ENCODE assay signal across 8 mouse cellular contexts in the genomic region with DNA sequence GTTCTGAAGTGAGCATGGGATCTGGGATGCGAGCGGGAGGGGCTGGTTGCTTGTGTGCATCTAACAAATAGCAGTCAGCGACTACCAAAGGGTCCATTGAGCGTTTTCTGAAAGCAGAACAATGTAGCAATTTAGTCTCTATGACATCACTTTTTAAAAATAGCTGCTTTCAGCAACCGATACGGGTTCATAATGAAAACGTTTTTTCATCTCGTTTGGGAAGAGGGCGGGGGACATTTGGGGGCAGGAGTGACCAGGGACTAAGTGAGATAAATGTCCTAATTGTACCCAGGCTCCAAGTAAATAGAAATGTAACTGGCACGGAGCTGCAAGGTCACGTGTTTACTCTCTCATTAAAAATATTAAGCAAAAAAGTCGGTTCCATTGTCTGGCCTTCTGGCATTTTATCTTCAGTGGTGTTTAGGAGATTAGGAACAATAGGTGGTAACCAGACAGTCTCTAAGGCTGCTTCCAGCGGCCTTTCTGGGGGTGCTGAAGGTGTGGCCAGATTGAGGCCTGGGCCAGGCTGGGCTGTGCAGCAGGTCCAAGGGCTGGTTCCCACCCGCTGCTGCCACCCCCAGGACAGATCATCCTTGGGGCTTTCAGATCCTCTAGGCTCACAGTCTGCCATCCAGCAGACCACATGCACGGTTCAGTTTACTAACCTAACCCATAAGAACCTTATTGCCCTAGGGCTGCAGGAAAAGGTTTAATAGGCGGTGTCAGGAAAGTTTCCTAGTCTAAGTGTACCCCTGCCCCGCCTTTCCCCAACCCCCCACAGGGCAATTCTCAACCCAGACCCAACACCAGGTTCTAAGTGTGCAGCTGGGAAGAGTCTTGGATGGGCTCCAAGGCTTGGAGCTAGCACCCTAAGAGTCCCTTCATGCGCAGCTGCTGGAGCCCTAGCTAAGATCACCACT.
A peak's percentile ranks its signal among the peaks of the same experiment; 100 is the strongest.
DNase-seq lines count a peak whose midpoint lies in the region; ATAC-seq and TF ChIP-seq lines count a peak whose summit lies in the region.

No protein-coding gene starts in this region.

- H3K4me3 ChIP-seq in embryonic facial prominence, embryonic 11.5 days (ENCODE audit: low read depth, low read length): no peak overlapping the region
- no peak overlapping the region for H3K4me3 ChIP-seq in kidney, adult 2 months (ENCODE audit: insufficient read depth, low read depth, low read length)
- H3K4me3 ChIP-seq in limb, embryonic 12.5 days (replicated peaks): no peak overlapping the region
- no peak overlapping the region for H3K4me3 ChIP-seq in neural tube, embryonic 13.5 days

- H3K27ac ChIP-seq in embryonic facial prominence, embryonic 11.5 days (replicated peaks; ENCODE audit: low read depth, low read length): peak overlapping the region; percentile 41
- no peak overlapping the region for H3K27ac ChIP-seq in kidney, adult 2 months (ENCODE audit: insufficient read depth, low read depth, low read length)
- H3K27ac ChIP-seq in limb, embryonic 12.5 days: peak overlapping the region; percentile 92
- peak overlapping the region; percentile 84 for H3K27ac ChIP-seq in neural tube, embryonic 13.5 days (replicated peaks)

- peak; percentile 85 for ATAC-seq in embryonic facial prominence, embryonic 11.5 days (replicated peaks; ENCODE audit: insufficient number of reproducible peaks, low FRiP score, low TSS enrichment, low read depth)
- peak; percentile 94 for ATAC-seq in limb, embryonic 12.5 days (ENCODE audit: insufficient number of reproducible peaks, insufficient read depth, low FRiP score, low TSS enrichment, low read depth)
- ATAC-seq in neural tube, embryonic 13.5 days (ENCODE audit: low read depth): peak; percentile 93

- H3K27me3 ChIP-seq in embryonic facial prominence, embryonic 11.5 days (ENCODE audit: control insufficient read depth, insufficient read depth, low read length): no peaks in the 10 kb centered on the region; the same call in 1 of the 2 replicates
- no peaks in the 10 kb centered on the region for H3K27me3 ChIP-seq in kidney, adult 2 months (replicated peaks; ENCODE audit: control insufficient read depth, insufficient read depth, low read length)
- no peaks in the 10 kb centered on the region for H3K27me3 ChIP-seq in limb, embryonic 12.5 days
- no peaks in the 10 kb centered on the region for H3K27me3 ChIP-seq in neural tube, embryonic 13.5 days

- peak overlapping the region; percentile 28; the same call in 1 of the 2 replicates for H3K9ac ChIP-seq in embryonic facial prominence, embryonic 11.5 days (replicated peaks; ENCODE audit: low read length)
- H3K9ac ChIP-seq in limb, embryonic 12.5 days (replicated peaks): 0 out of 2 replicates have a peak overlapping the region, but pooled peaks have one; percentile 18
- peak overlapping the region; percentile 38; the same call in 1 of the 2 replicates for H3K9ac ChIP-seq in neural tube, embryonic 13.5 days

- no peaks in the 10 kb centered on the region for H3K9me3 ChIP-seq in embryonic facial prominence, embryonic 11.5 days (replicated peaks; ENCODE audit: control insufficient read depth, low read length)
- no peaks in the 10 kb centered on the region for H3K9me3 ChIP-seq in limb, embryonic 12.5 days
- H3K9me3 ChIP-seq in neural tube, embryonic 13.5 days: no peaks in the 10 kb centered on the region

- H3K4me1 ChIP-seq in embryonic facial prominence, embryonic 11.5 days (ENCODE audit: control insufficient read depth, insufficient read depth, low read length): peaks cover 6% of the 10 kb centered on the region
- H3K4me1 ChIP-seq in kidney, adult 2 months (ENCODE audit: control insufficient read depth, insufficient read depth, low read length): no peaks in the 10 kb centered on the region
- H3K4me1 ChIP-seq in limb, embryonic 12.5 days (replicated peaks): peaks cover 36% of the 10 kb centered on the region
- H3K4me1 ChIP-seq in neural tube, embryonic 13.5 days (replicated peaks): peaks cover 25% of the 10 kb centered on the region

- 29% methylated on average over 18 of the region's 18 CpGs for WGBS in embryonic facial prominence, embryonic 11.5 days
- WGBS in kidney, adult 2 months: 38% methylated on average over 18 of the region's 18 CpGs
- WGBS in limb, embryonic 12.5 days: 37% methylated on average over 18 of the region's 18 CpGs
- 28% methylated on average over 18 of the region's 18 CpGs for WGBS in neural tube, embryonic 13.5 days

- no peaks in the 10 kb centered on the region for H3K36me3 ChIP-seq in embryonic facial prominence, embryonic 11.5 days (replicated peaks; ENCODE audit: control insufficient read depth, insufficient read depth, low read depth, low read length)
- no peaks in the 10 kb centered on the region for H3K36me3 ChIP-seq in kidney, adult 2 months (ENCODE audit: control insufficient read depth, insufficient read depth, low read length)
- no peaks in the 10 kb centered on the region for H3K36me3 ChIP-seq in limb, embryonic 12.5 days
- H3K36me3 ChIP-seq in neural tube, embryonic 13.5 days: no peaks in the 10 kb centered on the region

- H3K4me2 ChIP-seq in embryonic facial prominence, embryonic 11.5 days (ENCODE audit: low read depth, low read length): no peak overlapping the region
- H3K4me2 ChIP-seq in limb, embryonic 12.5 days: peak overlapping the region; percentile 39
- H3K4me2 ChIP-seq in neural tube, embryonic 13.5 days: peak overlapping the region; percentile 25

- TF ChIP-seq POLR2A in kidney, adult 2 months (IDR thresholded peaks at IDR 0.05; ENCODE audit: low read depth, low read length): no peak

- no peak for TF ChIP-seq CTCF in kidney, adult 2 months (conservative IDR thresholded peaks at IDR 0.05; ENCODE audit: insufficient read depth, insufficient read length, low read depth, low read length)

- peak; percentile 73 for DNase-seq in adrenal gland, postnatal 10 days
- DNase-seq in embryonic facial prominence, embryonic 11.5 days (ENCODE audit: low spot score): peak; percentile 67
- peak; percentile 76 to 82 for DNase-seq in heart, adult 9 months (ENCODE audit: low spot score in 2 of 2)
- peak; percentile 66 for DNase-seq in kidney, adult 2 months
- DNase-seq in T-cell, adult 2 months (ENCODE audit: low spot score): no peak
- DNase-seq in spleen, adult 18-20 months: no peak

Comparison
In these comparisons a context has a peak if more than half of its experiments do, and no peak if none do; other contexts are left out.
1. DNase-seq: peak in adrenal gland, postnatal 10 days (single experiment), embryonic facial prominence, embryonic 11.5 days (single experiment), heart, adult 9 months (2 of 2) and kidney, adult 2 months (single experiment); none in T-cell, adult 2 months (single experiment) and spleen, adult 18-20 months (0 of 2).
2. Peak in every context shown above with its lines, with median percentiles within 50 percentile points of each other: ATAC-seq and H3K9ac ChIP-seq.